Mouse (Mus musculus) forebrain, embryonic 14.5 days (tissue): ENCODE measurements at regions not wholly inside any gene's neighbourhood (a gene's known extent, or its start where the extent isn't known, plus 50 kb on each side); places are given as distances from the start of the nearest gene placed in this dataset.

Experiments used
- ATAC-seq: fragments of 200-750 bp; cut with Nextera tagmentation; 2 replicates; pipeline ENCODE4 v1.8.0; 2017; ENCODE audit warnings: mild to moderate bottlenecking, moderate library complexity
- DNase-seq: peaks from one replicate; pipeline ENCODE4 v3.0.0-alpha.2; 2015; ENCODE audit warnings: low spot score
- H3K27ac ChIP-seq: fragments of 300-500 bp; sonication (generic); 2 replicates; pipeline ENCODE4 v1.5.1; 2014; ENCODE audit warnings: low read depth, mild to moderate bottlenecking, control low read depth, low read length, moderate library complexity
- H3K27me3 ChIP-seq: fragments of 300-500 bp; sonication (generic); replicated peaks from 2 replicates; pipeline ENCODE4 v1.6.1; 2014; ENCODE audit warnings: low read length, control low read depth, mixed read lengths; ENCODE audit not compliant: control insufficient read depth, insufficient read depth
- H3K36me3 ChIP-seq: fragments of 300-500 bp; sonication (generic); 2 replicates; pipeline ENCODE4 v1.6.1; 2014; ENCODE audit warnings: low read length, control low read depth; ENCODE audit not compliant: control insufficient read depth, insufficient read depth
- H3K4me1 ChIP-seq: fragments of 300-500 bp; sonication (generic); 2 replicates; pipeline ENCODE4 v1.6.1; 2014; ENCODE audit warnings: antibody characterized with exemption, low read length, control low read depth; ENCODE audit not compliant: control insufficient read depth, insufficient read depth
- H3K4me2 ChIP-seq: fragments of 300-500 bp; sonication (generic); 2 replicates; pipeline ENCODE4 v1.6.1; 2014; ENCODE audit warnings: mild to moderate bottlenecking, control low read depth, low read length
- H3K4me3 ChIP-seq: fragments of 300-500 bp; sonication (generic); 2 replicates; pipeline ENCODE4 v1.5.1; 2014; ENCODE audit warnings: low read depth, low read length, control low read depth
- H3K9ac ChIP-seq: fragments of 300-500 bp; sonication (generic); 2 replicates; pipeline ENCODE4 v1.6.1; 2014; ENCODE audit warnings: mild to moderate bottlenecking, low read length, control low read depth, moderate library complexity
- H3K9me3 ChIP-seq: fragments of 300-500 bp; sonication (generic); replicated peaks from 2 replicates; pipeline ENCODE4 v1.6.1; 2016; ENCODE audit warnings: low read length, control low read depth, mixed read lengths; ENCODE audit not compliant: control insufficient read depth
- WGBS: fragments of 180-500 bp; shearing (Covaris S2); extraction: QIAGEN DNeasy Blood & Tissue Kit; methylation state at CpG from one replicate; pipeline ENCODE4 v1.1.7; 2014; 5-methylcytosine and 5-hydroxymethylcytosine counted together

DNA sequence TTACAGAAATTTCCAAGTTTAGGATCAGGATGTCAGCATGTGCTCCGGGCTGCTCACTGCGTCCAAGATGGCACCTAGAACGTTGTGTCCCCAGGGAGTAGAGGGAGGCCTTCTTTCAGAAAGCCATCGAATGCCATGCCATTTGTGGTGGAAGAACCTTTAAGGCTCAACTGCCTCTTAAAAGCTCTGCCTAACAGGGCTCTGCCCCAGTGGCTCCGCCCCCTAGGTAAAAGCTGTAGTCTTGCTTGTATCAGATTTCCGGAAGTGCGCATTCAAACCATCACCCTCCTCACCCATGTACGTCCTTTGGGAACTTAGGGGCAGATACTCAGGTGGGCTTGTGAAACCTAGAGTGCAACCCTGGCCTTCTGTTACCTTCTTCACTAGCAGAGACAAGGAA is 54.0 kb upstream of the Psmd7 start:
- Histone ChIP-seq H3K4me2 (no peak overlapping the region), H3K27ac (no peak overlapping the region), H3K9me3 (no peaks in the 10 kb centered on the region), H3K4me1 (no peaks in the 10 kb centered on the region), H3K9ac (no peak overlapping the region), H3K4me3 (no peak overlapping the region), H3K36me3 (no peaks in the 10 kb centered on the region), H3K27me3 (no peaks in the 10 kb centered on the region)
- WGBS: 86% methylated on average over 8 of the region's 8 CpGs
- DNase-seq (no peak), ATAC-seq (no peak)

DNA sequence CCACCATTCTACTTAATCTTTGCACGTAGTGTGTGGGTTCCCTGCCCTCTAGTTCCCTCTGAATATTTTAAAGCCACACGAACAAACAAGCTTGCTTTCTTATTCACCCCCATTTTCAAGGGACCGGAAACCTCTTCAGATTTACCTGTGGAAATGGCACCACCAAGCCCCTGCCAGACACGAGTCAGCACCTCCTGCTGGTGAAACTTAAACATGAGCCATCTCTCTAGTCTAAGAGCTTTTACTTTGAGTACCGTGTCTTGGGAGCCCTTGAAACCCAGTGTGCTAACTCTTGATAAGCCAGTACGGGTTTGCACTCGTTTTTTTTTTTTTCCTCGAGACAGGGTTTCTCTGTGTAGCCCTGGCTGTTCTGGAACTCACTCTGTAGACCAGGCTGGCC is 59.7 kb upstream of the Psmd7 start:
- 87% methylated on average over 8 of the region's 8 CpGs for WGBS
- no peak for ATAC-seq
- H3K4me3 ChIP-seq: no peak overlapping the region
- no peak overlapping the region for H3K4me2 ChIP-seq
- H3K9me3 ChIP-seq: no peaks in the 10 kb centered on the region
- H3K4me1 ChIP-seq: no peaks in the 10 kb centered on the region
- no peak overlapping the region for H3K27ac ChIP-seq
- DNase-seq: no peak
- no peaks in the 10 kb centered on the region for H3K36me3 ChIP-seq
- H3K27me3 ChIP-seq: no peaks in the 10 kb centered on the region
- H3K9ac ChIP-seq: no peak overlapping the region

DNA sequence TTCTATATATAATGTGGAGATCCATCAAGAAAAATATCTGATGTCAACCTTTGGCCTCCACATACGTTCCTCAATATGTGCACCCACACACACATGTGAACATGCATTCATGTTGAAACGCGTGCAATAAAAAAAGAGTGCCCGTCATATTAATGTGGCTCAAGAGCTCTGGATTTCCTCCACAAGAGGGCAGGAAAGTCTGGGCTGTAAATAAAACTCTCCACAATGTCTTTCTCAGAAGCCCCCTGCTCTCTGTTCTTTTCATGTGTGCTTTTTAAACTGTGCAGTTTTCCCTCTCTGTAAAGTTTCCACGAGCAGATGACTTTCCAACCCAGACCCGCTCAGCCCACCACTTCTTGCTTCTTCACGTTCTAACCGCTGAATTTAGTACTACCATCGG is 62.0 kb upstream of the Psmd7 start:
- Histone ChIP-seq H3K9me3 (no peaks in the 10 kb centered on the region), H3K4me1 (no peaks in the 10 kb centered on the region), H3K9ac (no peak overlapping the region), H3K27ac (no peak overlapping the region), H3K4me2 (no peak overlapping the region), H3K27me3 (no peaks in the 10 kb centered on the region), H3K36me3 (no peaks in the 10 kb centered on the region), H3K4me3 (no peak overlapping the region)
- WGBS: 93% methylated on average over 9 of the region's 9 CpGs
- ATAC-seq: no peak
- DNase-seq: peak; percentile 14

DNA sequence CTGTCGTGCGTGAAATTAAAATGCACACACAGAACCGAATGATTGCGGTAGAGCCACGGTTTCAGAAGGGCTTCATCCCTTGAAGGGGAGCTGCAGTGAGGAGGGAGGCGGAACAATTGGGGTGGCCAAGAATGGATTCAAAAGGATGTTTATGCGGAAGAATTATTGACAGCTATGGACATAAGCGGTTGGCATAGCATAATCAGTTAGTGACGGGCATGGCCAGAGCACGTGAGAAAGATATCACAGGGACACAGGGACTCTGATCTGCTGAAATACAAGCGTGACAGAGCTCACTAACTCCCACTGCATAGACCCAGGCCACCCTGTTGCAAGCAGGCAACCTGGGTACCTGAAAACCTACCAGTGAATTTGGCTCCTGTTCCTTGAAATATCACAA is 63.2 kb upstream of the Psmd7 start:
- Histone ChIP-seq H3K4me2 (no peak overlapping the region), H3K4me1 (no peaks in the 10 kb centered on the region), H3K4me3 (no peak overlapping the region), H3K9me3 (no peaks in the 10 kb centered on the region), H3K27me3 (no peaks in the 10 kb centered on the region), H3K36me3 (no peaks in the 10 kb centered on the region), H3K9ac (no peak overlapping the region), H3K27ac (no peak overlapping the region)
- ATAC-seq (no peak), DNase-seq (no peak)
- 84% methylated on average over 11 of the region's 11 CpGs for WGBS

DNA sequence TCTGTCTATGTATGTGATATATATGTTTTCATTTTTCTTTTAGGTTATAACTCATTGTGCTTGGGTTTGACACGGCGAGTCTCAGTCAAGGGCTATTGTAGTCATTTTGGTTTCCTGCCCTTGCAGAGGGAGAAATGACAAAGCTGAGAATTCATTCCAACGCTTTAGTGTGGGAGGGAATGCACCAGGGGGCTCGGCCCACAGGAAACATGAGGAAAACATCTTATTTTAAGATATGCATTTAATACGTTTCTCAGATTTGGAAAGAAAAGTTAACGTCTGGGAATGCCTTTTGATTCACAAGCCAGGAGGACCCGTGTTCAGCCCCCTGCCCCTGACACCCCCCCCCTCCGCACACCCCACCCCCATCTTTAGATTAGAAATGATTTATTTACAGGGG is 64.0 kb upstream of the Psmd7 start:
- Histone ChIP-seq H3K4me2 (no peak overlapping the region), H3K9me3 (no peaks in the 10 kb centered on the region), H3K4me1 (no peaks in the 10 kb centered on the region), H3K9ac (no peak overlapping the region), H3K4me3 (no peak overlapping the region), H3K27ac (no peak overlapping the region), H3K27me3 (no peaks in the 10 kb centered on the region), H3K36me3 (no peaks in the 10 kb centered on the region)
- DNase-seq (no peak), ATAC-seq (no peak)
- WGBS: 91% methylated on average over 8 of the region's 8 CpGs

DNA sequence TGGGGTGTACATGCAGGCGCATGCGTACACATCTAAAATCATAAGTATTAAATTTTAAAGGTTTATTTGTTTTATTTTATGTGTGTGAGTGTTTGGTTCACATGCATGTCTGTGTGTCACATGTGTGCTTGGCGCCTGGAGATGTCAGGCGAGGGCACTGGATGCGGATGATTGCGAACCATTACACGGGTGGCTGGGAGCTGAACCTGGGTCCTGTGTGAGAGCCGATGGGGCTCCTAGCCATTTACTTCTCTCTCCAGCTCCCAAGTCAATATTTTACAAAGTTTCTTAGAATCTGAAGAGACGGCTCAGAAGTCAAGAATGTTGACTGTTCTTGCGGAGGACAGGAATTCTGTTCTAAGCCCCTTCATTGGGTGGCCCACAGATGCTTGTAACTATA is 65.4 kb upstream of the Psmd7 start:
- no peak overlapping the region for H3K9ac ChIP-seq
- WGBS: 93% methylated on average over 10 of the region's 10 CpGs
- no peaks in the 10 kb centered on the region for H3K4me1 ChIP-seq
- ATAC-seq (no peak), DNase-seq (no peak)
- no peak overlapping the region for H3K27ac ChIP-seq
- no peaks in the 10 kb centered on the region for H3K9me3 ChIP-seq
- H3K36me3 ChIP-seq: no peaks in the 10 kb centered on the region
- no peak overlapping the region for H3K4me3 ChIP-seq
- H3K4me2 ChIP-seq: no peak overlapping the region
- no peaks in the 10 kb centered on the region for H3K27me3 ChIP-seq

DNA sequence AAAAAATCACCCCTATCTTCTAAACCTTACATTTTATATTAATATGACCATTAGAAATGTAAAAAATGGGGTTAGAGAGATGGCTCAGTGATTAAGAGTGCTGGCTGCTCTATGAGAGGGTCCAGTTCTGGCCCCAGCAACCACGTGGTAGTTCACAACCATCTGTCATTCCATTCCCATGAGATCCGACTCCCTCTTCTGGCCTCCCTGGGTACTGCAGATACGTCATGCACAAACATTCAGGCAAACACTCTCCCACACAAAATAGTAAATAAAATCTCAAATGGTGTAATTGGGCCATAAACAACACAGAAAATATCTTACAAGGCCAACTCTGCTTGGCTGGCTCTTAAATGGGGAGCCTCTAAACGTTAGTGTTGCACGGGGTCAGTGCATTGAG is 68.4 kb upstream of the Psmd7 start:
- Histone ChIP-seq H3K27me3 (no peaks in the 10 kb centered on the region), H3K9ac (no peak overlapping the region), H3K9me3 (no peaks in the 10 kb centered on the region), H3K4me3 (no peak overlapping the region), H3K4me1 (no peaks in the 10 kb centered on the region), H3K36me3 (no peaks in the 10 kb centered on the region), H3K27ac (no peak overlapping the region), H3K4me2 (no peak overlapping the region)
- 79% methylated on average over 5 of the region's 5 CpGs for WGBS
- no peak for ATAC-seq
- DNase-seq: no peak

DNA sequence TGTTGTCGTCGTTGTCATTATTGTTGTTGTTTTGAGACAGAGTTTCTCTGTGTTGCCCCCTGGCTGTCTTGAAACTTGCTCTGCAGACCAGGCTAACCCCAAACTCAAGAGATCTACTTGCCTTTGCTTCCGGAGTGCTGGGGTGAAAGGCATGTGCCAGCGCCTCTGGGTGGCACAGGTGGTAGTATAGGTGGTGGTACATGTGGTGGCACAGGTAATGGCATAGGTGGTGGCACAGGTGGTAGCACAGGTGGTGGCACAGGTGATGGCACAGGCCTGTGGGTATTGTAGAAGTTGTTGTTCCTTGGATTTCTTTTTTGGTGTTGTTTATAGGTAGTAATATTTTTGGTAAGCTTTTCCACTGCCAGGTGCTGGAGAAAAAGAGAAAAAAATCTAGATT is 69.5 kb upstream of the Psmd7 start:
- H3K4me1 ChIP-seq: no peaks in the 10 kb centered on the region
- no peak overlapping the region for H3K27ac ChIP-seq
- H3K36me3 ChIP-seq: no peaks in the 10 kb centered on the region
- H3K27me3 ChIP-seq: no peaks in the 10 kb centered on the region
- no peak for DNase-seq
- WGBS: 90% methylated on average over 4 of the region's 4 CpGs
- H3K4me3 ChIP-seq: no peak overlapping the region
- ATAC-seq: no peak
- H3K9ac ChIP-seq: no peak overlapping the region
- no peaks in the 10 kb centered on the region for H3K9me3 ChIP-seq
- no peak overlapping the region for H3K4me2 ChIP-seq

DNA sequence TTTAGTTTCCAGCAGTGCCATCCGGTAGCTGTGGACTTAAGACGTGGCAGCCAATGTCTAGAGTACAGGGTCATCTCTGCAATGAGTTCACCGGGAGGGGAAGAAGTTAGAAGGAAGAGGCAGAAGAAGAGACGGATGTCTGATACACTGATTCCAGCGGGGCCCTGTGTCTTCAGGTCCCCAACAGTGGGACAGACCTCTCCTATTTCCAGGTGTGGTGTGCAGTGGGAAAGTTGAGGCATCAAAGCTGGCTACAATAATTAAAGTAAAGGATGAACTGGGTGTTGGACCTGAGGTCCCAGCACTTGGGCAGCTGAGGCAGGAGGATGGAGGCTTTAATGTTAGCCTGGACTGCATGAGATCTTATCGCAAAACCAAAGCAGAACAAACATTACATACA is 70.1 kb upstream of the Psmd7 start:
- H3K4me2 ChIP-seq: no peak overlapping the region
- H3K36me3 ChIP-seq: no peaks in the 10 kb centered on the region
- DNase-seq (no peak), ATAC-seq (no peak)
- no peaks in the 10 kb centered on the region for H3K4me1 ChIP-seq
- no peaks in the 10 kb centered on the region for H3K27me3 ChIP-seq
- no peaks in the 10 kb centered on the region for H3K9me3 ChIP-seq
- H3K4me3 ChIP-seq: no peak overlapping the region
- WGBS: 93% methylated on average over 6 of the region's 6 CpGs
- H3K9ac ChIP-seq: no peak overlapping the region
- no peak overlapping the region for H3K27ac ChIP-seq

DNA sequence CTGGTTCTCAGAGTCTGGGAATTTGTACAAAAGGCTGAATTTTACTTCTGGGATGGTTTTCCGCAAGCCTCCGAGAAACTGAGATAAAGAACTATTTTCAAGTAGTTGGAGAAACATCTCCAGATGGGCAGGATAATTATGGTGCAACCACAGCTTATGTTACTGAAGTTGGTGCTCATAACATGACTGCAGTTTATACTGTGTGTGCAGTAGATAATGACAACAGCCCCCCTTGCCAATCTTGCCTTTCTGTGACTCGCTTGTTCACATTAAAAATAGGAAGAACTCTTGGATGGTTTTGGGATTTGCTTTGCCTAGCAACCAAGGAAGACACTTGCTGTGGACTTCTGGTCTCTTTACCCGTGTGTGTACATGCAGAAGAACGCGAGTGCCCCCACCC is 72.4 kb upstream of the Psmd7 start:
- H3K4me1 ChIP-seq: no peaks in the 10 kb centered on the region
- H3K27ac ChIP-seq: no peak overlapping the region
- no peak overlapping the region for H3K9ac ChIP-seq
- H3K27me3 ChIP-seq: no peaks in the 10 kb centered on the region
- DNase-seq (no peak), ATAC-seq (no peak)
- WGBS: 91% methylated on average over 6 of the region's 6 CpGs
- H3K36me3 ChIP-seq: no peaks in the 10 kb centered on the region
- H3K4me3 ChIP-seq: no peak overlapping the region
- H3K9me3 ChIP-seq: no peaks in the 10 kb centered on the region
- no peak overlapping the region for H3K4me2 ChIP-seq
